Mouse (Mus musculus) bone marrow macrophage, adult 2 months (primary cell): ENCODE data around the gene Tanc1. TPM values are rescaled to one million over a fixed set of nuclear protein-coding genes. Genes with fewer than 3 reads are reported as not detected.

ENCODE experiments used
- H3K27ac ChIP-seq: 2 replicates; pipeline ENCODE4 v1.5.1; 2012; ENCODE audit warnings: low read depth, low read length; ENCODE audit not compliant: insufficient read depth
- H3K4me1 ChIP-seq: 2 replicates; pipeline ENCODE4 v1.6.1; 2012; ENCODE audit warnings: low read length; ENCODE audit not compliant: control insufficient read depth, insufficient read depth
- H3K4me3 ChIP-seq: 2 replicates; pipeline ENCODE4 v1.5.1; 2012; ENCODE audit warnings: mild to moderate bottlenecking, low read length, moderate library complexity; ENCODE audit not compliant: insufficient read depth
- CTCF ChIP-seq: IDR thresholded peaks from 2 replicates; pipeline ENCODE4 v1.5.1; 2012; ENCODE audit warnings: low read depth, mild to moderate bottlenecking, low read length, moderate library complexity
- POLR2A ChIP-seq: IDR thresholded peaks from 2 replicates; pipeline ENCODE4 v1.6.1; 2012; ENCODE audit warnings: mild to moderate bottlenecking, low read depth, low read length, borderline replicate concordance
- polyA plus RNA-seq: library from polyadenylated mRNA; stranded (reverse); fragments of >200 nt; gene quantifications from 2 replicates; pipeline ENCODE4 v1.2.4, GENCODE M21; 2012; ENCODE audit not compliant: missing spikeins, insufficient read depth, insufficient read length

The Tanc1 gene
- polyA plus RNA-seq, 1 experiment, result 6.6 TPM

- no peak for TF ChIP-seq CTCF
- TF ChIP-seq POLR2A, result no peak
- H3K4me1 ChIP-seq, result peaks cover 13% of the 10 kb centered on the region
- H3K27ac ChIP-seq, result peak overlapping the region; percentile 78
- H3K4me3 ChIP-seq, result no peak overlapping the region
Measured at GRCm38 (mm10) chr2:59889699-59890098, 277.9 kb downstream of the Tanc1 start.

Other genes with a start within 250 kb of the Tanc1 start
- gene Dapl1, start 127.4 kb upstream of the Tanc1 start, polyA plus RNA-seq, result not detected in 2 replicates